Mouse (Mus musculus) liver, postnatal 0 days (tissue): ENCODE results near the gene Ky. TPM values are rescaled to one million over a fixed set of nuclear protein-coding genes. Genes with fewer than 3 reads are reported as not detected.

Source experiments
- ATAC-seq: fragments of 200-750 bp; cut with Nextera tagmentation; 2 replicates; pipeline ENCODE4 v1.8.0; 2017; ENCODE audit warnings: mild to moderate bottlenecking, moderate library complexity
- DNase-seq: peaks from one replicate; pipeline ENCODE4 v3.0.0-alpha.2; 2016
- H3K27ac ChIP-seq: fragments of 300-500 bp; sonication (generic); 2 replicates; pipeline ENCODE4 v1.5.1; 2014; ENCODE audit warnings: antibody characterized with exemption, moderate library complexity, mild to moderate bottlenecking, low read depth
- H3K27me3 ChIP-seq: fragments of 300-500 bp; sonication (generic); 2 replicates; pipeline ENCODE4 v1.6.1; 2014; ENCODE audit warnings: low read length, control low read depth, mixed read lengths; ENCODE audit not compliant: insufficient read depth
- H3K36me3 ChIP-seq: fragments of 300-500 bp; sonication (generic); replicated peaks from 2 replicates; pipeline ENCODE4 v1.6.1; 2014; ENCODE audit warnings: mild to moderate bottlenecking, control low read depth, low read length, moderate library complexity, mixed read lengths; ENCODE audit not compliant: insufficient read depth
- H3K4me1 ChIP-seq: fragments of 300-500 bp; sonication (generic); 2 replicates; pipeline ENCODE4 v1.6.1; 2014; ENCODE audit warnings: antibody characterized with exemption, mild to moderate bottlenecking, control low read depth; ENCODE audit not compliant: insufficient read depth
- H3K4me2 ChIP-seq: fragments of 300-500 bp; sonication (generic); 2 replicates; pipeline ENCODE4 v1.6.1; 2014; ENCODE audit warnings: low read depth, mild to moderate bottlenecking, low read length, moderate library complexity, mixed read lengths
- H3K4me3 ChIP-seq: fragments of 300-500 bp; sonication (generic); 2 replicates; pipeline ENCODE4 v1.5.1; 2014; ENCODE audit warnings: low read depth, low read length
- H3K9ac ChIP-seq: fragments of 300-500 bp; sonication (generic); replicated peaks from 2 replicates; pipeline ENCODE4 v1.6.1; 2014; ENCODE audit warnings: mild to moderate bottlenecking, moderate library complexity
- H3K9me3 ChIP-seq: fragments of 300-500 bp; sonication (generic); 2 replicates; pipeline ENCODE4 v1.6.1; 2016; ENCODE audit warnings: mild to moderate bottlenecking, control low read depth, low read length, mixed read lengths
- CTCF ChIP-seq: sonication (generic); IDR thresholded peaks from 2 replicates; pipeline ENCODE4 v1.5.1; 2016; ENCODE audit warnings: antibody characterized with exemption, low read depth
- EP300 ChIP-seq: IDR thresholded peaks from 2 replicates; pipeline ENCODE4 v1.6.1; 2016; ENCODE audit warnings: antibody characterized with exemption, low read depth, mild to moderate bottlenecking
- WGBS: fragments of 180-500 bp; shearing (Covaris S2); extraction: QIAGEN DNeasy Blood & Tissue Kit; methylation state at CpG from one replicate; pipeline ENCODE4 v1.1.7; 2014; ENCODE audit not compliant: insufficient replicate concordance; 5-methylcytosine and 5-hydroxymethylcytosine counted together
- polyA plus RNA-seq: library from polyadenylated mRNA; unstranded; fragments of >200 nt; fragmentation: Nextera tagmentation; extraction: Ambion mirVana; gene quantifications from 2 replicates; pipeline ENCODE4 v1.2.1, GENCODE M21; 2015

The Ky gene
- polyA plus RNA-seq, 1 experiment from 2014 or later: not detected

- WGBS: 2% methylated on average over 26 of the region's 26 CpGs
- TF ChIP-seq EP300 (no peak), CTCF (peak; percentile 88)
- H3K36me3 ChIP-seq: no peaks in the 10 kb centered on the region
- H3K4me3 ChIP-seq: no peak overlapping the region
- H3K9me3 ChIP-seq: no peaks in the 10 kb centered on the region
- ATAC-seq: no peak
- DNase-seq: peak; percentile 87
- no peak overlapping the region for H3K9ac ChIP-seq
- H3K4me1 ChIP-seq: peaks cover 3% of the 10 kb centered on the region; the same call in 1 of the 2 replicates
- H3K27me3 ChIP-seq: peaks cover 39% of the 10 kb centered on the region
- peak overlapping the region; percentile 60 for H3K4me2 ChIP-seq
- no peak overlapping the region for H3K27ac ChIP-seq
Observed at GRCm38 (mm10) chr9:102544773-102545366, 39.3 kb downstream of the Ky start.

- Histone ChIP-seq H3K9me3 (no peaks in the 10 kb centered on the region), H3K4me3 (no peak overlapping the region), H3K4me2 (no peak overlapping the region), H3K9ac (no peak overlapping the region), H3K27ac (no peak overlapping the region), H3K27me3 (peaks cover 39% of the 10 kb centered on the region), H3K36me3 (no peaks in the 10 kb centered on the region), H3K4me1 (peaks cover 3% of the 10 kb centered on the region; the same call in 1 of the 2 replicates)
- TF ChIP-seq CTCF (no peak), EP300 (no peak)
- 25% methylated on average over 22 of the region's 22 CpGs for WGBS
- no peak for ATAC-seq
- DNase-seq: no peak
Observed at GRCm38 (mm10) chr9:102545406-102546255, 40.1 kb downstream of the Ky start.

- Histone ChIP-seq H3K9ac (no peak overlapping the region), H3K27ac (no peak overlapping the region), H3K4me1 (peaks cover 3% of the 10 kb centered on the region; the same call in 1 of the 2 replicates), H3K4me2 (no peak overlapping the region), H3K9me3 (no peaks in the 10 kb centered on the region), H3K4me3 (no peak overlapping the region), H3K27me3 (peaks cover 39% of the 10 kb centered on the region), H3K36me3 (no peaks in the 10 kb centered on the region)
- no peak for TF ChIP-seq EP300
- TF ChIP-seq CTCF: no peak
- no peak for ATAC-seq
- 65% methylated on average over 20 of the region's 20 CpGs for whole genome bisulfite sequencing
- no peak for DNase-seq
Observed at GRCm38 (mm10) chr9:102546256-102547027, 40.9 kb downstream of the Ky start.

- Histone ChIP-seq H3K27ac (no peak overlapping the region), H3K4me2 (no peak overlapping the region), H3K9me3 (no peaks in the 10 kb centered on the region), H3K27me3 (peaks cover 39% of the 10 kb centered on the region), H3K9ac (no peak overlapping the region), H3K4me3 (no peak overlapping the region), H3K4me1 (peaks cover 3% of the 10 kb centered on the region; the same call in 1 of the 2 replicates), H3K36me3 (no peaks in the 10 kb centered on the region)
- no peak for ATAC-seq
- no peak for DNase-seq
- TF ChIP-seq CTCF: no peak
- TF ChIP-seq EP300: no peak
- WGBS: 62% methylated on average over 7 of the region's 7 CpGs
Observed at GRCm38 (mm10) chr9:102547028-102547354, 41.4 kb downstream of the Ky start.

- WGBS: 43% methylated on average over 8 of the region's 8 CpGs
- ATAC-seq: no peak
- no peak overlapping the region for H3K4me3 ChIP-seq
Observed at GRCm38 (mm10) chr9:102549211-102549610, 43.7 kb downstream of the Ky start.

GRCm38 (mm10) chr9:102551771-102552170 lies 46.2 kb downstream of the Ky start:
- ATAC-seq (no peak), DNase-seq (no peak)
- TF ChIP-seq EP300 (no peak), CTCF (no peak)
- Histone ChIP-seq H3K4me1 (no peaks in the 10 kb centered on the region), H3K9ac (no peak overlapping the region), H3K9me3 (no peaks in the 10 kb centered on the region), H3K27ac (no peak overlapping the region), H3K36me3 (no peaks in the 10 kb centered on the region), H3K4me2 (no peak overlapping the region), H3K27me3 (peaks cover 9% of the 10 kb centered on the region; the same call in 1 of the 2 replicates), H3K4me3 (no peak overlapping the region)
- WGBS: 44% methylated on average over 10 of the region's 10 CpGs

More at GRCm38 (mm10) chr9:102549211-102549610, 43.7 kb downstream of the Ky start:
- no peak overlapping the region for H3K9ac ChIP-seq
- no peak for DNase-seq
- H3K4me2 ChIP-seq: no peak overlapping the region
- no peak overlapping the region for H3K27ac ChIP-seq
- no peak for TF ChIP-seq CTCF
- TF ChIP-seq EP300: no peak
- peaks cover 3% of the 10 kb centered on the region; the same call in 1 of the 2 replicates for H3K4me1 ChIP-seq
- H3K36me3 ChIP-seq: no peaks in the 10 kb centered on the region
- no peaks in the 10 kb centered on the region for H3K9me3 ChIP-seq
- peaks cover 29% of the 10 kb centered on the region for H3K27me3 ChIP-seq
